Mouse (Mus musculus) WW6 (cell line): ENCODE data around the gene Tut1.
"Not testable (repeated sequence)": the region's sequence is repeated elsewhere in the genome, so short reads cannot be mapped to it uniquely, and the experiment has no call there.

Experiments
- DNase-seq: peaks from one replicate; pipeline ENCODE4 v3.0.0-alpha.2; 2013; ENCODE audit warnings: low read depth, low spot score

The Tut1 gene

DNA sequence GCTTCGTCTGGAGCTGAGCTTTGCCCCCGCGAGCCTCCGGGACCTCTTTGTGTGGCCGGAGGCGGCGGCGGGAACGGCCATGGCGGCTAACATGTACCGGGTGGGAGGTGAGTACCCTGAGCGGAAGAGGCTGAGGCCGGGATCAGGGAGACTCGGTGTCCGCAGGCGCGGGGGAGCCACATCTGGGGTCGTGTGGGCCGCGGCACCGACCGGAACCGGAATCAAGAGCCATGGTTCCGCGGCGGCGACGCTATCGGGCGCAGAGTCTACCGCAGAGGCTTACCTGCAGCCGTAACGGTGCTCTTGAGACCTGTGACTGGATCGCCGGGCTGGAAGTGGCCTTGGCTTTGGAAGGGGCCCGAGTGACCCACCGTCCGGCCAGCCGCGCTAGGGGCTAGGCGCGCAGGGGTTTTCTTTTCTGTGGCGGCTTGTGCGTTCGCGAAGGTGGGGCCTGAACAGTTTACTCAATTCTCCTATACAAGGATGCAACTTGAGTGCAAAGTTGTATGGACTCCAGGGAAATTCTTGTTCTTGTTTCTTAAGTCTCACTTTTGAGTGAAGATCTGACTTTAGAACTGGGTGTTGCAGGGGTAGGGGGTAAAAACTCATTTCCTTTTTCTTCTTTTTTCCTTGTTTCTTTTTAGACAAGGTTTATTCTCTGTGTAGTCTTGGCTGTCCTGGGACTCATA is 11.2 kb upstream of the Tut1 start:
- no peak for DNase-seq

DNA sequence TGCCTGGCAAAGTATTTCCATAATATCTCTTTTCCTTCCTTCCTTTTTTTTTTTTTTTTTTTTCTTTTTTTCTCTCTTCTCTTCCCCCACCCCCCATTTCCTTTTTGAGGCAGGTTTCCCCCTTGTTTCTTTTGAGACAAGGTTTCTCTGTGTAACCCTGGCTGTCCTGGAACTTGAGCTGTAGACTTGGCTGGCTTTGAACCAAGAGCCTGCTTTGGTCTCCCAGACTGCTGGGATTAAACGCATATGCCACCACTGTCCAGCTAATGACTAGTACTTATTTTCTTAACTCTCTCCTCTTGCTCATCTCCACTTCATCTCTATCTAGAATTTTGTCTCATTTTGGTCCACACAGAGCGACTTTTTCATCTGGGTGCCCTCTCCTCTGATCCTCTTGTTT is 10.6 kb upstream of the Tut1 start:
- no peak for DNase-seq

DNA sequence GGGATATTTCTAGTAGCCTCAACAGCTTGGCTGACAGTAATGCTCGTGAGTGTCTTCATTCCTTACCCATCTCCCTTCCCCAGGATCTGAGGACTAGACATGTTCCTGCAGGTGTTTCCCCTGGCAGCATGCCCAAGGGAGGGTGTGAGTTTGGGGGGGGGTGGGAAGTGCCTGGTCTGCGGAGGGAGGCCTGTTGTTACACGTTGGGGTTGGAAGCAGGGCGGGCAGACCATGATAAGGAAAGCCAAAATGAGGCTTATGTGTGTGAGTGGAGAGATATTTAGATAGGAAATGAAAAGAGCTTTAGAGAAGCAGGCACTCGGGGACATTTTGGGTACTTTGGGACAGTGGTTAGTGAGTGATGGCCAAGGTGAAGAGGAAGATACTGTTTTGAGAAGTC is 9.6 kb upstream of the Tut1 start:
- no peak for DNase-seq

DNA sequence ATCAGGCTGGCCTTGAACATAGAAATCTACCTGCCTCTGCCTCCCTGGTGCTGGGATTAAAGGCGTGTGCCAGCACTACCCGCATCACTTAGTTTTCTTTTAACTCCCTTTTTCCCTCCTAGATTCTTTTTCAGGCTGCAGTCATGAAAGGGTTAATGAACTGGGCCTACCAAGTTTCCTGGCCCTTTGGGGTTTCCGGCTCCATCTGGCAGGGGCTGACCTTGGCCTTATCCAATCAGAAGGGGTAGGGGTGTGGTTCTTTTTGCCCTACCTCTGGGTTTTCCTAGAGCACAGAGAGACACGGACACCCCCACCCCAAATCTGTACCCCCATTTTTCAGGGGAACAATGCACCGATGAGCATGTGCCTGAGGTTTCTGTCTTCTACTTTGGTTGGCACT is 8.9 kb upstream of the Tut1 start:
- DNase-seq: no peak

DNA sequence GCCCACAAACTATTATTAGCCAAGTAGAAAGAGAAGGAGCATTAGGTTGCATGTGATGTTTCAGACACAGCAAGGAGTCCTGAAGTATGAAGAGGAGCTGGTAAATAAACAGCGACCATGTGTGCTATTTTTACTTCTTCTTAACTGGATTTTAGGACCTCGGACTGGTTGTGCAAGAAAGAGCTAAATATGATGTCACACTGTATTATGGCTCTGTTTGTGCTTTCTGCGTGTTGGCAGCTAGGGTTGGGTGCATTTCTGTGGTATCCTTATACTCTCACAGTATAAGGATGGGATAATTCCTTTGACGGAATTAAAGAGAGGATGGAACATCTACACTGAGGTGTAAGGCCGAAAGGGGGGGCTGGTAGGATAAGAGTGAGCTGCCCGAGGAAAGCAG is 8.4 kb upstream of the Tut1 start:
- no peak for DNase-seq

DNA sequence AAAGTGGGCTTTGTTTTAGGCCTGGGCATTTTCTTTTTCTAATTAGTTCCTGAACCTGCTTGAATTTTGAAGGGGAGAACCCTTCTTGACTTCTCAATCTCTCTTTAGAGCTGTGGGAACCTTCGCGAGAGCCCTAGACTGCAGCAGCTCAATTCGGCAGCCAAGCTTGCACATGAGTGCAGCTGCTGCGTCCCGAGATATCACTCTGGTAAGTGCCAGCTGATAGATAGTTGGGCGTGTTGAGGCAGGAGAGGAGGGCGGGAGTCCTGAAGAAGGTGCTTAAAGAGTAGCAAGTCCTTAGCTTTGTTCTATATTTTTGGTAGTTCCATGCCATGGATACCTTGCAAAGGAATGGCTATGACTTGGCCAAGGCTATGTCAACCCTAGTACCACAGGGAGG is 6.7 kb upstream of the Tut1 start:
- DNase-seq: no peak

DNA sequence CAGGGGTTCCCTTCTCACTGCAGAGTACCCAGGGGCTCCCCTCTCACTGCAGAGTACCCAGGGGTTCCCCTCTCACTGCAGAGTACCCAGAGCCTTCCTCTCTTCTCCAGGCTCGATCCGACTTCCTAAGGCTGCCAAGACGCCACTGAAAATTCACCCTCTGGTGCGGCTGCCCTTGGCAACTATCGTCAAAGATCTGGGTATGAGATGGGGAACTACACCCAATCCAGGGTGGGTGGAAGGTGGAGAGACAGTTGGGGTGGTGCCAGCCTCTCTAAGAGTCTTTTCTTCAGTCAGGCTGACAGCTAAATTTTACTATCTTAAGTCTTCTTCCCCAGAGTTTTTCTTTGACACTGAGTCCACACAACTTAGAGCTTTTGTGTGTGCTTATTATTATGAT is 3.5 kb upstream of the Tut1 start:
- DNase-seq: no peak

DNA sequence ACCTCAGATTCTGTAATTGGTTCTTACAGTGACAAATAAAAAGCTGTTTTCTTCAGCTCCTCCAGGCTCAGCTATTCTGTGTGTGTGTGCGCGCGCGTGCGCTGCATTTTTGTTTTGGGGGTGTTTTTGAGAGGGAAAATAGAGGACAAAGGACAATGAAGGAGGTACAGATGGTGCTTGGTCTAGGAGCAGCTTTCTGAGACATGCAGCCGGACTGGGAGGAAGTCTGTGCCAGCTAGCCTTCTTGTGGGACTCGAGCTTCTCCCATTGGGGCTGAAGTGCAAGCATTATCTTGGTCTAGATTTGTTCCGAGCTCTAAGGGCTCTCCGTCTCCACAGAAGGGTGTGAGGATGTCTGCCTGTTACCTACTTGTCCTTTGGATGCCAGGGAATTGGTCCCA is 1.4 kb upstream of the Tut1 start:
- DNase-seq: no peak

DNA sequence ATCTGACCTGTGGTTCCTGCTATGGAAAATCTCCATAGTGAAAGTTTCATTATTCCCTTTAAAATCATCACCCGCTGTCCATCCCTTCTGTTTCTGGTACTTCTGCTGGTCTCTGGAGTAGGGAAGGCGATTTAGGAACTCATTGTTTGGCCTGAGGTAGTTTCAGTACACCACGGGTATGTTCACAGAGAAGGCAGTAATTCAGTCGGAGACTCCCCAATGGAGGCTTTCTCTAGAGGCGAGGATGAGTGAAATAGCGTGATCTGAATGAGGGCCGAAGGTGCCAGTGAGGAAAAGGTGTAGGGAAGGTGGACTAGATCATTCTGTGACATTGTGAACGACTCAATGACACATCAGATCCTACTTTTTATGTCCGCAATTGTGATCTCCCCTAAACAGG is 524 bp downstream of the Tut1 start:
- DNase-seq: no peak

DNA sequence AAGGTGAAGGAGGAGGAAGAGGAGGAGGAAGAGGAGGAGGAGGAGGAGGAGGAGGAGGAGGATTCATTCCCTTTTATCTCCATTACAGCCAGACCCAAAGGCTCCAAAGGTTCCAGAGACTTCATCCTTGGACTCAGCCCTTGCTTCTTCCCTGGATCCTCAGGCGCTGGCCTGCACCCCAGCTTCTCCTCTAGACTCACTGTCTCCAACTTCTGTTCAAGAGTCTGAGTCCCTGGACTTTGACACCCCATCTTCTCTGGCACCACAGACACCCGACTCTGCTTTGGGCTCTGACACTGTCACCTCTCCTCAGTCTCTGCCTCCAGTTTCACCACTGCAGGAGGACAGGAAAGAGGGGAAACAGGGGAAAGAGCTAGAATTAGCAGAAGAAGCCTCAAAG is 8.6 kb downstream of the Tut1 start:
- DNase-seq: no peak

DNA sequence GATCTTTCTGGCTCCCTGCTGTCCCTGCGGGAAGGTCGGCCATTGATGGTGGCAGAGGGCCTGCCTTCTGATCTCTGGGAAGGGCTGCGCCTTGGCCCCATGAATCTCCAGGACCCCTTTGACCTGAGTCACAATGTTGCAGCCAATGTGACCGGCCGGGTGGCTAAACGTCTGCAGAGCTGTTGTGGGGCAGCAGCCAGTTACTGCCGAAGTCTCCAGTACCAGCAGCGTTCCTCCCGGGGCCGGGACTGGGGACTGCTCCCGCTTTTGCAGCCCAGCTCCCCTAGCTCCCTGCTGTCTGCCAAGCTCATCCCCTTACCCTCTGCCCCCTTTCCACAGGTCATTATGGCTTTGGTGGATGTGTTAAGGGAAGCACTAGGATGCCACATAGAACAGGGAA is 11.4 kb downstream of the Tut1 start:
- no peak for DNase-seq

DNA sequence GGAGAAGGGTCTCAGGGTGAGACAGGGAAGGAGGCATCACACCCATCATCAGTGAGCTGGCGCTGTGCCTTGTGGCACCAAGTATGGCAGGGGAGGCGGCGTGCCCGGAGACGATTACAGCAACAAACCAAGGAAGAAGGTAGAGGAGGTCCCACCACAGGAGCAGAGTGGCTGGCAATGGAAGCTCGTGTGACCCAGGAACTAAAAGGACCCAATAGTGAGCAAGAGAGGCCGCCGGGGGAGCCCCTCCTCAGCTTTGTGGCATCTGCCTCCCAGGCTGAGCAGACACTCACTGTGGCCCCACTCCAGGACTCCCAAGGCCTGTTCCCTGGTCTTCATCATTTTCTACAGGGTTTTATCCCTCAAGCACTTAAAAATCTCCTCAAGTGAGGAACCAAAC is 12.1 kb downstream of the Tut1 start:
- no peak for DNase-seq

DNA sequence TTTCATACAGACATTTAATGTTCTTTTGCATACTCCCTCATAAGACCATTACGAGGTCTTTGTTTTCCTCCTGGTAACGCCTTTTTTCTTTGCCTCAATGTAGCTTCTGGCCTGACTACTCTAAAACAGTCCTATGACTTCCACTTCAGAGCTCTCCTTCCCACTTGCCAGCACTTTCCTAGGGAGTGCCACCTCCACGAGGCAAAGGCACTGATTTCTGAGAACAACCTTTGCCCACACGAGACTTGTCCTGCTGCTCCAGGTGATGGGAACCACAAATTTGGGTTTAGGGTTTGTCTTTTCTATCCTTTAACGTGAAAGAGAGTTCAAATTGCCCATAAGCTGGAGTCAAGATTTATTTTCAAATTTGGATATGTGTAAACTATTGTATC is 12.5 kb downstream of the Tut1 start:
- no peak for DNase-seq

DNA sequence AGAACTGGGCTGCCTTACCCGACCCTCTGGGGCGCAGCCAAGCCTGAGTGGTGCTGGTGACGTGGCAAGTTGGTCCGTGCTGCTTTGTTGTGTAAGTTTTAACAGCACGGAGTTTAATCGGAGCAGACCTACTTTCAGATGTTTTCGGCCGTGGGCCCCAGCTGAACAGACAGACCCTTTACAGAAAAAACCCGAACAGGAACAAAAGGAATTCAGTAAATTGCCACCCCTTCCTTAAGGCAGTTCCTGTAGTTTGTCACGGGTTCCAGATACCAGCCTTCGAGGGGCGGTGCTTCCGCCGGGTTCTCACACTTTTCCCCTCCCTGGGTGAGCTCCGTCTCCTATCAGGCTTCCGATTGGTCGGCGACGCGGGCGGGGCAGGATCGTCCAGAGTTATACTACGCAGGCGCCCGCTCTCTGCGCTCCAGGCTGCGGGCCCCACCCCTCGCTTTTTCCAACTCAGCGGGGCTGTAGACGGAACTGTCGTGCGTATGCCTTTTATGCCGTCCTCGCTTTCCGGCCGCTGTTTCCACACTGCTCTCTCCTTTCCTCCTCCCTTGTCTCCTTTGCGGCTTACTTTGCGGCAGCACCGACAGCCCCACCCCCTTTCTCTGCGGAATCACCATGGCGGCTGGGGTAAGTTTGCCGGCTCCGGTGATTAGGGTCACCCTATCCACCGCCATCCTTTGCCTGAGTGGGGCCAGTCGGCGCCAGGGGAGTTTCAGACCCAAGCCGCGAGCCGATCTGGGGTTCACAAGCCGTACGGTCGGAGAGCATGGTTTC is 13.1 kb downstream of the Tut1 start, which contains the start of gene Eef1g:
Gene Eef1g, plus strand, starts transcription at position 452 of the 783 bp plus-strand sequence.
- DNase-seq: peak; percentile 99

DNA sequence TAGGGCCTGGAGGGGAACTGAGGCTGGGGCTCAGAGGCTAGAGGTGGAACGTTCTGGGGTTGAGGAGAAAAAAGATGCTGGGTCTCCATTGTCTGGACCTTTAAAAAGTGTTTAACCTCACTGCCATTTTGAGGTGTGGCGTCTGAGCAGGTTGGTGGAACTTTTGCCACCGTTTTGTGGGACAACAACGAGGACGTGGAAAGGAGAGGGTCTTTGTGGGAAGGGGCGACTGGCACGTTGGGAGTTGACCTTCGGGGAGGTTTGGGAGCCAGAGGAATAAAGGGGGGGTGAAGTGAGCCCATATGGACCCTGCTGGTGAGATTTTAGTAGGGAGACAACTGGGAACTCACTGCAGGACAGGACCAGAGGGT is 13.7 kb downstream of the Tut1 start:
- DNase-seq: no peak

DNA sequence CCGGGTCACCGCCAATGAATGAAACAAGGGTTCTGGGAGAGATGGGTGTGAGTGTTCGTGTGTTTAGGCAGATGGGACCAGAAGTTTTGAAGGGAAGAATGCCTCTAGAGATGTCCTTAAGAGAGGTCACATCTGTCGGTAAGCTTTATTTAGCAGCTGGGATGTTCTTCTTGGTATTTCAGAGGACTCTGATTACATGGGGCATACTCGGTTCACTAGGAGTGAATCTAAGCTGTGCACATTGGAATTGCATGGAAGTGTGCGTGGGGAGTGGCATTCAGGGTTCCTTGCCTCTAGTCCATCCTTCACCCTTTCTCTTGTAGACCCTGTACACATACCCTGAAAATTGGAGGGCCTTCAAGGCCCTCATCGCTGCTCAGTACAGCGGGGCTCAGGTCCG is 14.2 kb downstream of the Tut1 start:
- DNase-seq: no peak

DNA sequence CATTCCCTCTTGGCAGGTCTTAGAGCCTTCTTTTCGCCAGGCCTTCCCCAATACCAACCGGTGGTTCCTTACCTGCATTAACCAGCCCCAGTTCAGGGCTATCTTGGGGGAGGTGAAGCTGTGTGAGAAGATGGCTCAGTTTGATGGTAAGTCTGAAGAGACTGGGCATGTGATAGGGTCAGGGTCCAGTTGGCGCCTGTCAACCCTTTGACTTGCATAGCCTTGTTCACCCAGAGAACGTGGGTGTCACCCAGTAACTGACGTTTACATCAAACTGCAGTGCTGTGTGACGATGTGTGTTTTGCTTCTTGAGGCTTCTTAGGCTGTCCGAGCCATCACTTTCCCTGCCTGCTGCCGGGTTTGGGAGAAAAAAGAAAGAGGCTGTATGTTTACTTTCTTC is 18.8 kb downstream of the Tut1 start:
- DNase-seq: not testable (repeated sequence)

DNA sequence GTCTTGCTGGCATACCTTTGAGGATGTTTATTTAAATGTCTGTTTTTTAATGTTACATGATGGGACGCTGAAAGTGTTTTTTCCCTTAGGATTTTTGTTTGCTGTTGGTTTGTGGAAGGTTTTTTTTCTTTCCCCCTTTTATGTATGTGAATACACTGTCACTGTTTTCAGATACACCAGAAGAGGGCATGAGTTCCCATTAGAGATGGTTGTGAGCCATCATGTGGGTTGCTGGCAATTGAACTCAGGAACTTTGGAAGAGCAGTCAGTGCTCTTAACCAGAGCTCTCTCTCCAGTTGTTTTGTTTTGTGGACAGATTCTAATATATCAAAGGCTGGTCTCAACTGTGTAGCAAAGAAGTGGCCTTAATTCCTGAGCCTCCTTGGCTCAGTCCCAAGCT is 21.0 kb downstream of the Tut1 start:
- DNase-seq: no peak

DNA sequence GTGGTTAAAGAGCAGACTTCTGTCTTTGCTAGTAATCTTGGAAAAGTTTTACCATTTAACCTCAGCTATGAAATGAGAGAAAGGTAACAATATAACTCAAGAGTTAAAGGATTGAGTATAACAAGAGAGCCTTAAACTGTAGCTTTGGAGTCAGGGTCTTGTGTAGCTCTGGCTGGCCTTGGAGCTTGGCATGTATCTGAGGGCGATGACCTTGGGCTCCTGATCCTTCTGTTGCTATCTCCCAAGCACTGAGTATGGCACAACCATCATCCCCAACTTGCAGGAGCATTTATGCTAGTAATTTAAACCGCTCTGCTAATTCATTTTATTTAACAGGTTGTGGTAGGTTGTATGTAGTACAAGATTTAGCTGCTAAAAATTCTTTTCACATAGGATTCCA is 21.8 kb downstream of the Tut1 start:
- no peak for DNase-seq

DNA sequence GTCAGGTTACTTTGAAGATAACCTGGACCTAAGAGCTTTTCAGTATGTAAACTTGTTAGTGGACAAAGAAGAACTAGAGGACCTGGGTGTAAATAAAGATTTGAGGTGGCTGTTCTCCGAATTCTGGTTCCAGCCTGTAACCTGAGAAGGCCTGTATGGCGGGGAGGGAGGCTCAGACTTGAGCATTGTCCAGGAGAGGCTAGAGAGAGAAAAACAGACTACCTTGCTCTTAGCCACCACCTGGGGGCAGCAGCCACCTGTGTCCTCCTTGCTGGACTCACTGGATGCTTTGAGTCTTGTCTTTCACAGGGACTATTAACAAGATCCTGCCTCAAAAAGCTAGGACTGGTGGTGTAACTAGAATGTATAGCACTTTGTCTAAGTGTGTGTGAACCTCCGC is 22.9 kb downstream of the Tut1 start:
- DNase-seq: no peak

DNA sequence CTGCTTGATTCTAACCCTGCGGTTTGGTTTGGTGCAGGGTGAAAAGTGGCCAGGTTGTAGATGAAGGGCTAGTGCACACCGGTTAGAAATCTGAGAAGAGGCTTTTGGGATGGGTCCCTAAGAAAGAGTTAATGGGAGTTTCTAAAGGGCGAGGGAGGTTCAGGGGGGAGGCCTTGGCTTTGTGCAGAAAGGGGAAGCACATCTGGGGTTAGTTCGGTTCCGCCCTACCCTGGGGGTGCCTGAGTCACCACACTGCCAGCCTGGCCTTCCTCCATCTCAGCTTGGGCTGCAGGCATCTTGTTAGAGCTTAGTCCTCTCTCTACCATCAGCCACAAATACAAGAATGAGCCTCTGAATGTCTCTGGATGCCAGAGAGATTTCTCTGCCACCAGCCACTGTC is 27.1 kb downstream of the Tut1 start:
- no peak for DNase-seq

DNA sequence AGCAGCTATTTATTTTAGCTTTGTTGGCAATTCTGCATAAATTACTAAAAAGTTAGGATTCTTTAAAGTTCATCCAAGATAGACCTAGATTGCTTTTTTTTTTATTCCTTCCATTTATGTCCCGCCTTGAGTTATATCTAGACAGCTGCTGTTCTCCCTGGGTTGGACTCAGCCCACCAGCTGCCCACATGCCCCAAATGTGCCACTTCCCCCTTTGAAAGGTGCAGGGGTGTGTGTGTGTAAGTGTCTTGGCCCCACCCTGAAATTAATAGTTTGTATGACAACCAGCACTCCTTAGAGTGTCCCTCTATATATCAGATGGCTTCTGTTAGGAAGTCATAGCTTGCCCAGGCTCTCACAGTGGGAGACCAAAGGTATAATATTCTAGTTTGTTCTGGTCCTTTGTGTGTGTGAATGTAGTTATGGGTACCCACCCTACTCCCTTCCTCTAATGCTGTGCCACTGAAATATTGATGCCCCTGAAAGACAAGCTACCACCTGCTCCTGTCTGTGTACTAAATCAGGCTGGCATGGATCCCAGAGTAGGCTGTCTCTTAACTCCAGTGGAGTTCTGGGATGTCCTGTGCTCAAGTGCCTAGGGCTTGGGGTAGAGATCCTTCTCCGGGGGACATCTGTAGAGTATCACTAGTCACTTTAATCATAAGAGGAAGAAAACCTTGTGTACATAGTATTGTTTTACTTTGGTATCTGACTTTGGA is 28.0 kb downstream of the Tut1 start:
- no peak for DNase-seq
